Mouse (Mus musculus): Measurements from ENCODE around the gene Gm20721. TPM values are rescaled to one million over a fixed set of nuclear protein-coding genes. Genes with fewer than 3 reads are reported as not detected.

Gene Gm20721
- polyA plus RNA-seq, 1 experiment from 2014 or later = 23.1 TPM

DNA sequence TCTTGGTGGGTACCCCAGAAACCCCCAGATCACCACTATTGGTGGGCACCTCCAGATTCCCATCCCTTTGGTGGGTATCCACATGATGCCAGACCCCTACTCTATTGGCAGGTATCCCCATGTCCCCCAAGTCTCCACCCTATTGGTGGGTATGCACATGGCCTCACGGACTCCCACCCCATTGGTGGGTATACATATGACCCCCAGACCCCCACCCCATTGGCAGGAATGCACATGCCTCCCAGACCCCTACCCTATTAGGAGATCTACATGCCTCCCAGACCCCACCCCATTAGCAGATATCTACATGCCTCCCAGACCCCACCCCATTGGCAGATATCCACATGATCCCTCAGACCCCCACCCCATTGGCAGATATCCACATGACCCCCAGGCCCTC lies 6.8 kb downstream of the Gm20721 start:
- Histone ChIP-seq H3K4me3 (ENCODE audit: low read depth, low read length) (no peak overlapping the region), H3K4me2 (ENCODE audit: low read depth, low read length) (no peak overlapping the region), H3K27ac (replicated peaks; ENCODE audit: low read depth, low read length) (no peak overlapping the region), H3K36me3 (replicated peaks; ENCODE audit: control insufficient read depth, insufficient read depth, low read depth, low read length) (no peaks in the 10 kb centered on the region; the same call in 1 of the 2 replicates), H3K27me3 (ENCODE audit: control insufficient read depth, insufficient read depth, low read length) (no peaks in the 10 kb centered on the region), H3K9me3 (replicated peaks; ENCODE audit: control insufficient read depth, low read length) (no peaks in the 10 kb centered on the region), H3K9ac (replicated peaks; ENCODE audit: low read length) (no peak overlapping the region), H3K4me1 (ENCODE audit: control insufficient read depth, insufficient read depth, low read length) (peaks cover 4% of the 10 kb centered on the region; the same call in 1 of the 2 replicates)
- ATAC-seq (replicated peaks; ENCODE audit: insufficient number of reproducible peaks, low FRiP score, low TSS enrichment, low read depth) (no peak; the same call in 1 of the 2 replicates), DNase-seq (ENCODE audit: low spot score) (no peak)
- 95% methylated on average over 1 of the region's 1 CpGs for WGBS

DNA sequence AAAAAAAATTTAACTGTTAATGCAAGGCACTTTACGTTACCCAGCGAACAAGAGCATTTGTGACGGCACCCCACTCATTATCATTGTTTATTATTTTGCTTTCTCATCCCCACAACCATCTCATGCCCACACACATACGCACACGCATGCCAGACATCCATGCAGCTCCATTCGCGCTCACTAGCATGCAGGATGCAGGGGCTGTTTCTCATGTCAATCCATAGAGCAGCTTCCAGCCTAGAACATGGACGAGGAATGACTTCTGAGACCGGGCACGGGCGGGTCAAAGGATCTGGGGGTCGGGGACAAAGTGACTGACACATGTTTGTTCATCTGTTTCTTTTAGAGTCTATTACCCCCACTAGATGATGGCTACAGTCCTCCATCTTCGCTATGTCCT lies 9.2 kb downstream of the Gm20721 start:
- no peak for DNase-seq (ENCODE audit: low spot score)
- no peak overlapping the region for H3K27ac ChIP-seq (replicated peaks; ENCODE audit: low read depth, low read length)
- WGBS = 85% methylated on average over 13 of the region's 13 CpGs
- no peaks in the 10 kb centered on the region for H3K9me3 ChIP-seq (replicated peaks; ENCODE audit: control insufficient read depth, low read length)
- no peak overlapping the region for H3K4me2 ChIP-seq (ENCODE audit: low read depth, low read length)
- H3K4me3 ChIP-seq (ENCODE audit: low read depth, low read length) = no peak overlapping the region
- no peak for ATAC-seq (replicated peaks; ENCODE audit: insufficient number of reproducible peaks, low FRiP score, low TSS enrichment, low read depth)
- no peak overlapping the region for H3K9ac ChIP-seq (replicated peaks; ENCODE audit: low read length)
- H3K36me3 ChIP-seq (replicated peaks; ENCODE audit: control insufficient read depth, insufficient read depth, low read depth, low read length) = no peaks in the 10 kb centered on the region
- H3K27me3 ChIP-seq (ENCODE audit: control insufficient read depth, insufficient read depth, low read length) = no peaks in the 10 kb centered on the region
- H3K4me1 ChIP-seq (ENCODE audit: control insufficient read depth, insufficient read depth, low read length) = no peaks in the 10 kb centered on the region

DNA sequence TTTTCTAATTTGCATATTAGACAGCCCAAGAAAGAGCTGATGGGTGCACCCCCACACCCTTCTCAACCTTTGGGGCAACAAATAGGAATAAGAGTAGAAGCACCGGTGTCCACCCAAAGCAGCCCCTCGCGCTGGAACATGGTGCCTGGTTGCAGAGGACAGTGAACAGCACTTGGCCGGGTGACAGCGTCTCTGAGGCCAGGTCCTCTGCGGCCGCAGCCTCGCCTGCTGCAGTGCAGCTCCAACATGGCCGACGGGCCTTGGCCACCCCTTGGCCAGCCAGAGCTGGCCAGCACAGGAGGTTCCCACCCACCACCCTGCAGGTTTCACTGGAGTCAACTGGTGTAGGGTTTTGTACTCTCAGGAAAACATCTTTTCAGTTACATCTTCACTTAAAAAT lies 12.1 kb downstream of the Gm20721 start:
- ATAC-seq (replicated peaks; ENCODE audit: insufficient number of reproducible peaks, low FRiP score, low TSS enrichment, low read depth) = no peak
- no peak overlapping the region for H3K9ac ChIP-seq (replicated peaks; ENCODE audit: low read length)
- DNase-seq (ENCODE audit: low spot score) = no peak
- no peaks in the 10 kb centered on the region for H3K4me1 ChIP-seq (ENCODE audit: control insufficient read depth, insufficient read depth, low read length)
- no peak overlapping the region for H3K27ac ChIP-seq (replicated peaks; ENCODE audit: low read depth, low read length)
- no peak overlapping the region for H3K4me2 ChIP-seq (ENCODE audit: low read depth, low read length)
- H3K4me3 ChIP-seq (ENCODE audit: low read depth, low read length) = no peak overlapping the region
- H3K27me3 ChIP-seq (ENCODE audit: control insufficient read depth, insufficient read depth, low read length) = no peaks in the 10 kb centered on the region
- 85% methylated on average over 10 of the region's 10 CpGs for WGBS
- no peaks in the 10 kb centered on the region for H3K9me3 ChIP-seq (replicated peaks; ENCODE audit: control insufficient read depth, low read length)
- H3K36me3 ChIP-seq (replicated peaks; ENCODE audit: control insufficient read depth, insufficient read depth, low read depth, low read length) = no peaks in the 10 kb centered on the region

DNA sequence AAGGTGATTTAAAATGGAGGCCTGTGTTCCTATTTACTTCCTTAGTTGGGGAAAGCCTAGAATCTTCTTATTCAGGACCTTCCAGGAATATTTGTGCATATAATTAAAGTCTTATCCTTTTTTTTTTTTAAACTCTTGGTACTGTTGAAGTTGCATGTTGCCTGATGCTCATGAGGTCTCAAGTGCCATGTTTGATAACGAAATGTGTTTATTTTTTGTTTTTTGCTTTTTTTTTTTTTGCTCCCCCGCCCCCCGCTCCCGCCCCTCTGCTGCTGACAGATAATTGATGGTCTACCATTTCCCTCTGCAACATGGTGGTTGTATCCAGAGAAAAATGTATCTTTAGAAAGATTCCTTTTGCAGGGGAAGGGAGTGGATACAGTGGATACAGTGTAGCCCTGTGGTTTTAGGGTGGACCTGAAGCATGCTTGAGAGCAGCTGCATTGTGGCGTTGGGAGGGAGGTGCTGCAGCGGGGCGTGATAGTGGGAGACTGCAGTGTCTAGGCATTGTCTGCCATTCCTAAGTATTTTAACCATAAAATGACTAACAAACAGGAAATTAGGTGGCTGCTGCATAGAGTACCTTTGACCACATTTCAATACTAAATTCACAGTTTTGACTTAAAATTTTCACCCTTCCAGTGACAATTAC lies 13.1 kb downstream of the Gm20721 start:
- H3K9me3 ChIP-seq (replicated peaks; ENCODE audit: control insufficient read depth, low read length) = no peaks in the 10 kb centered on the region
- 68% methylated on average over 7 of the region's 7 CpGs for WGBS
- ATAC-seq (replicated peaks; ENCODE audit: insufficient number of reproducible peaks, low FRiP score, low TSS enrichment, low read depth) (no peak), DNase-seq (ENCODE audit: low spot score) (no peak)
- no peak overlapping the region for H3K9ac ChIP-seq (replicated peaks; ENCODE audit: low read length)
- no peak overlapping the region for H3K4me3 ChIP-seq (ENCODE audit: low read depth, low read length)
- H3K27ac ChIP-seq (replicated peaks; ENCODE audit: low read depth, low read length) = no peak overlapping the region
- H3K36me3 ChIP-seq (replicated peaks; ENCODE audit: control insufficient read depth, insufficient read depth, low read depth, low read length) = no peaks in the 10 kb centered on the region
- no peaks in the 10 kb centered on the region for H3K27me3 ChIP-seq (ENCODE audit: control insufficient read depth, insufficient read depth, low read length)
- H3K4me1 ChIP-seq (ENCODE audit: control insufficient read depth, insufficient read depth, low read length) = no peaks in the 10 kb centered on the region
- no peak overlapping the region for H3K4me2 ChIP-seq (ENCODE audit: low read depth, low read length)

DNA sequence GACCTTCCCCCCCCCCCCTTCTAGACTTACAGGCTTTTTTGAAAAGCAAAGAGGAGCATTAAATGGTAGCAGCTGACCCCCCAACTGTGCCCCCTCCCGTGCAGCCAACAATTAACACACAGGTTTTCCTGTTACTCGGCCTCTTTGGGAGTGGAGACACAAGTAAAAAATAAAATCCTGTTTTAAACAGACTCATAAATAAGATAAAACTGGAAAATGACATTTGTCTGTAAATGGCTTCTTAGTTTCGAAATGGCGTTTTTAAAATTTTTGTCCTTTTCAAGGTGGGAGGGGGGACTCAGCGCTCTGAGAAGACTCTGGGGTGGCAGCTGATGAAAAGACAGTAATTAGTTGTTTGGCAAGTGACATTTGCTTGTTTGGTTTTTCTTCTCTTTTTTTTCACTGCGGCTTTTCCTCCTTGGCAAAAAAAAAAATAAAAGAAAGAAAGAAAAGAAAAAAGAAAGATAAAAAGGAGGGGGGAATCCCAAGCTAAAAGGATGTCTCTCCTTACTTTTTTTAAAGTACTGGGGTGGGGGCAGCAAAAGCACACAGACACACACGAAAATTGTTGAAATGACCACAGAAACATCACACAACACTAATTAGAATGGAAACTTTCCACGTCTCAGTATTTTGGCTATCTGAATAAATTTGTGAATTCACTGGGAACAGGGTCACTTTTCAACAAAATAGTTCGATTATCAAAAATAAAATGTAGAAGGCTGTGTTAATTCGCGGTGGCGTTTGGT lies 15.1 kb downstream of the Gm20721 start:
- Histone ChIP-seq H3K9me3 (replicated peaks; ENCODE audit: control insufficient read depth, low read length) (no peaks in the 10 kb centered on the region), H3K4me1 (ENCODE audit: control insufficient read depth, insufficient read depth, low read length) (no peaks in the 10 kb centered on the region), H3K27ac (replicated peaks; ENCODE audit: low read depth, low read length) (no peak overlapping the region), H3K36me3 (replicated peaks; ENCODE audit: control insufficient read depth, insufficient read depth, low read depth, low read length) (no peaks in the 10 kb centered on the region), H3K4me3 (ENCODE audit: low read depth, low read length) (peak overlapping the region; percentile 97), H3K4me2 (ENCODE audit: low read depth, low read length) (peak overlapping the region; percentile 66), H3K27me3 (ENCODE audit: control insufficient read depth, insufficient read depth, low read length) (no peaks in the 10 kb centered on the region), H3K9ac (replicated peaks; ENCODE audit: low read length) (peak overlapping the region; percentile 100)
- DNase-seq (ENCODE audit: low spot score) = no peak
- ATAC-seq (replicated peaks; ENCODE audit: insufficient number of reproducible peaks, low FRiP score, low TSS enrichment, low read depth) = no peak
- 19% methylated on average over 12 of the region's 12 CpGs for WGBS

DNA sequence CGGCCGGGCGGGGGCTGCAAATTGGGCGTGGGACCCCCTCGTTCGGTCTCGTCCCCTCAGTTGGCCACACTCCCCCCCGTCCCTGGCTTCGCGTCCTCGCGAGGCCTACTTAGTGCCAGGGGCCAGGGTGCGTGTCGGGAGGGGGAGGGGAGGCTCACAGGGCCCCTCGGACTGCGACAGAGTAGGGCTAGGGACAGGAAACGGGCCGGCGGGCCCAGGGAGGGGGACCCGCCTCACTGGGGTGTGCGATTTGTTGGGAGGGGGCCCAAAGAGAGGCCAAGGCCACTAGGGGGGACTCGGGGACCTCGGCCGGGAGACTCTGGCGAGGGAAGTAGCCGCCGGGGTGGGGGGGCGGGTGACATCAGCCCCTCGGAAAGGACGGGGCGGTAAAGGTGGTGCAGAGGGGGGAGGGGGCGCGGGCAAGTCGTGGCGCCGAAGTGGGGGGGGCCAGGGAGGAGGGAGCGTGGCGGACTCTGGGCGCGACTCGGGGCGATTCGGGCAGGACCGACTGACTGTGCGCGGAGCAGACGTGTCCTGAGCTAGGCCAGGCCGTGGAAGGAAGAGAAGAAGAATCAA lies 15.8 kb downstream of the Gm20721 start:
- Histone ChIP-seq H3K4me3 (ENCODE audit: low read depth, low read length) (peak overlapping the region; percentile 97), H3K36me3 (replicated peaks; ENCODE audit: control insufficient read depth, insufficient read depth, low read depth, low read length) (no peaks in the 10 kb centered on the region), H3K27ac (replicated peaks; ENCODE audit: low read depth, low read length) (peak overlapping the region; percentile 99), H3K9me3 (replicated peaks; ENCODE audit: control insufficient read depth, low read length) (no peaks in the 10 kb centered on the region), H3K4me2 (ENCODE audit: low read depth, low read length) (peak overlapping the region; percentile 66), H3K27me3 (ENCODE audit: control insufficient read depth, insufficient read depth, low read length) (no peaks in the 10 kb centered on the region), H3K9ac (replicated peaks; ENCODE audit: low read length) (peak overlapping the region; percentile 100), H3K4me1 (ENCODE audit: control insufficient read depth, insufficient read depth, low read length) (no peaks in the 10 kb centered on the region)
- DNase-seq (ENCODE audit: low spot score) = peak; percentile 76
- peak; percentile 69 for ATAC-seq (replicated peaks; ENCODE audit: insufficient number of reproducible peaks, low FRiP score, low TSS enrichment, low read depth)
- WGBS = under 1% methylated on average over 41 of the region's 48 CpGs

DNA sequence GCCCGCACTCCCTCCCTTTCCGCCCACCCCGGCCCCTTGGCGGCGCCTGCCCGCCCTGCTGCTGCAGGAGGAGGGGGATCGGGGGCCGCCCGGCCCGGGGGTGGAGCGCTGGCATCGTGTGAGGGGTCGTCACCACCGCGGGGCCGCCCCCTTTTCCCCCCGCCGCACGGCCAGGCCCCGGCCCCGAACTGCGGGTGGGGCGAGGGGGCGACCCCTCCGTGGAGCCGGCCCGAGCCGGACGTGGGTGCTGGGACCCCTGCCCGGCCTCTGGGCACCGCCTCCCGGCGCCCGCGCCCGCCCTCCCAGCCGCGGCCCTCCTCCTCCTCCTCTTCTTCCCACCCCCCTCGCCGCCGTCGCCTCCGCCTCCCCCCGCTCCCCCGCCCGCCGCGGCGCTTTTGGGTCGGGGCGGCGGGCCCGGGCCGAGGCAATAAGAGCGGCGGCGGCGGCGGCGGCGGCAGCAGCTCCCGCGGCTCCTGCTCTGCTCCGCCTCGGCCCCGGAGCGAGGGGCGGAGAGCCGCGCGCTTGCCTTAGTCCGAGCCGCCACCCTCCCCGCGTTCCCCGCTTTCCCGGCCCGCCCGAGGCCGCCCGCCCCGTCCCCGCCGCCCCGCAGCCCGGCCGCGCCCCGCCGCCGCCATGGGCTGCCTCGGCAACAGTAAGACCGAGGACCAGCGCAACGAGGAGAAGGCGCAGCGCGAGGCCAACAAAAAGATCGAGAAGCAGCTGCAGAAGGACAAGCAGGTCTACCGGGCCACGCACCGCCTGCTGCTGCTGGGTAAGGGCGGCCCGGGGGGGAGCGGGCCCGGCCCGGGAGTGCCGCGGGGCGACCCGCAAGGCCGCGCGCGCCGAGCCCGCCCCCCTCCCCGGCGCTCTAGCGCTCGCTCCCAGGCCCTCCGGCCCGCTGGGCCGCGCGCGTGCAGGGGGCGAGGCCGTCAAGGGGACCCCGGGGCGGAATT lies 16.6 kb downstream of the Gm20721 start:
- H3K27me3 ChIP-seq (ENCODE audit: control insufficient read depth, insufficient read depth, low read length) = no peaks in the 10 kb centered on the region
- no peaks in the 10 kb centered on the region for H3K36me3 ChIP-seq (replicated peaks; ENCODE audit: control insufficient read depth, insufficient read depth, low read depth, low read length)
- H3K27ac ChIP-seq (replicated peaks; ENCODE audit: low read depth, low read length) = peak overlapping the region; percentile 99
- peak; percentile 92 for DNase-seq (ENCODE audit: low spot score)
- WGBS = under 1% methylated on average over 58 of the region's 131 CpGs
- peak overlapping the region; percentile 97 for H3K4me3 ChIP-seq (ENCODE audit: low read depth, low read length)
- ATAC-seq (replicated peaks; ENCODE audit: insufficient number of reproducible peaks, low FRiP score, low TSS enrichment, low read depth) = peak; percentile 82
- H3K9me3 ChIP-seq (replicated peaks; ENCODE audit: control insufficient read depth, low read length) = no peaks in the 10 kb centered on the region
- H3K4me1 ChIP-seq (ENCODE audit: control insufficient read depth, insufficient read depth, low read length) = no peaks in the 10 kb centered on the region
- H3K9ac ChIP-seq (replicated peaks; ENCODE audit: low read length) = peak overlapping the region; percentile 100
- H3K4me2 ChIP-seq (ENCODE audit: low read depth, low read length) = peak overlapping the region; percentile 66

Data from embryonic facial prominence, embryonic 11.5 days (tissue).